Mouse (Mus musculus) ES-E14 (cell line): ENCODE results near the gene Tram2. TPM values are rescaled to one million over a fixed set of nuclear protein-coding genes. Genes with fewer than 3 reads are reported as not detected.

ENCODE experiments used
- DNase-seq: peaks from one replicate; pipeline ENCODE4 v3.0.0-alpha.2; 2013; ENCODE audit warnings: low read depth, low spot score
- H3K27ac ChIP-seq: 2 replicates; pipeline ENCODE4 v1.5.1; 2012; ENCODE audit warnings: low read depth, mild to moderate bottlenecking, low read length, moderate library complexity, mixed read lengths; ENCODE audit not compliant: poor library complexity, insufficient read depth, severe bottlenecking
- H3K36me3 ChIP-seq: 2 replicates; pipeline ENCODE4 v1.6.1; 2012; ENCODE audit warnings: mild to moderate bottlenecking, low read length, moderate library complexity, mixed read lengths; ENCODE audit not compliant: control insufficient read depth, poor library complexity, insufficient read depth, severe bottlenecking
- H3K4me1 ChIP-seq, 2 experiments: fragments of 150-350 bp in 1 of 2; sonication (generic) in 1 of 2; 2 replicates each; pipeline ENCODE4 v1.6.1; 2012; ENCODE audit warnings: low read length in 2 of 2, mild to moderate bottlenecking in 1 of 2, mixed read lengths in 1 of 2; ENCODE audit not compliant: control insufficient read depth in 2 of 2, insufficient read depth in 2 of 2, poor library complexity in 1 of 2
- H3K4me3 ChIP-seq, 2 experiments: fragments of 150-350 bp in 1 of 2; sonication (generic) in 1 of 2; 2 replicates each; pipeline ENCODE4 v1.5.1; 2012; ENCODE audit warnings: low read length in 2 of 2, low read depth in 1 of 2, mild to moderate bottlenecking in 1 of 2, mixed read lengths in 1 of 2; ENCODE audit not compliant: insufficient read depth in 1 of 2, poor library complexity in 1 of 2, severe bottlenecking in 1 of 2
- H3K9ac ChIP-seq: 2 replicates; pipeline ENCODE4 v1.6.1; 2012; ENCODE audit warnings: low read depth, mild to moderate bottlenecking, low read length, mixed read lengths; ENCODE audit not compliant: poor library complexity, insufficient read depth, severe bottlenecking
- H3K9me3 ChIP-seq: fragments of 150-350 bp; sonication (generic); 2 replicates; pipeline ENCODE4 v1.6.1; 2012; ENCODE audit warnings: low read depth, mild to moderate bottlenecking, low read length; ENCODE audit not compliant: control insufficient read depth, insufficient read depth
- CHD2 ChIP-seq: IDR thresholded peaks from 2 replicates; pipeline ENCODE4 v1.6.1; 2014; ENCODE audit warnings: mild to moderate bottlenecking, low read depth, low read length, inconsistent platforms
- HCFC1 ChIP-seq: IDR thresholded peaks from 2 replicates; pipeline ENCODE4 v1.6.1; 2012; ENCODE audit warnings: low read length, inconsistent platforms, borderline replicate concordance; ENCODE audit not compliant: insufficient read depth
- MAFK ChIP-seq: IDR thresholded peaks from 2 replicates; pipeline ENCODE4 v1.6.1; 2014; ENCODE audit warnings: mild to moderate bottlenecking, low read depth, low read length, inconsistent platforms; ENCODE audit not compliant: insufficient read depth
- ZC3H11A ChIP-seq: IDR thresholded peaks from 2 replicates; pipeline ENCODE4 v1.6.1; 2012; ENCODE audit warnings: low read depth, mild to moderate bottlenecking, inconsistent platforms, low read length, borderline replicate concordance
- ZNF384 ChIP-seq: IDR thresholded peaks from 2 replicates; pipeline ENCODE4 v1.6.1; 2012; ENCODE audit warnings: low read depth, low read length, inconsistent platforms
- in situ Hi-C, 2 experiments: fragments of 600-800 bp; cut with MboI; formaldehyde crosslinking; loops; one replicate each; pipeline ENCODE4 v1.15.1; 2025; ENCODE audit warnings: low sequenced_read_pairs in 2 of 2, inconsistent platforms in 1 of 2; ENCODE audit not compliant: unreplicated experiment in 2 of 2
- total RNA-seq: library from RNA; depleted of rRNA; stranded (reverse); fragments of 300-350 nt; gene quantifications from 2 replicates; pipeline ENCODE4 v1.2.3, GENCODE M21; 2012

Tram2 gene
- total RNA-seq, 1 experiment = 5.1 TPM

- Histone ChIP-seq H3K9me3 (no peaks in the 10 kb centered on the region), H3K9ac (no peak overlapping the region), H3K36me3 (no peaks in the 10 kb centered on the region; the same call in 1 of the 2 replicates), H3K27ac (no peak overlapping the region), H3K4me3 (no peak overlapping the region), H3K4me1 (no peaks in the 10 kb centered on the region)
- no peak for DNase-seq
- TF ChIP-seq ZNF384 = no peak
- in situ Hi-C loops = no loop called here
These were observed 81.1 kb downstream of the Tram2 start for GRCm38 (mm10) chr1:20997881-20998389.

GRCm38 (mm10) chr1:20997328-20997689, 81.7 kb downstream of the Tram2 start:
- TF ChIP-seq ZNF384 (no peak), MAFK (no peak), CHD2 (no peak), ZC3H11A (no peak), HCFC1 (no peak)
- Histone ChIP-seq H3K9me3 (no peaks in the 10 kb centered on the region), H3K27ac (no peak overlapping the region), H3K36me3 (no peaks in the 10 kb centered on the region; the same call in 1 of the 2 replicates), H3K4me1 (no peaks in the 10 kb centered on the region), H3K4me3 (no peak overlapping the region), H3K9ac (no peak overlapping the region)
- DNase-seq = no peak
- in situ Hi-C loops = no loop called here

GRCm38 (mm10) chr1:20996603-20997327, 82.3 kb downstream of the Tram2 start:
- Histone ChIP-seq H3K4me3 (no peak overlapping the region), H3K36me3 (no peaks in the 10 kb centered on the region; the same call in 1 of the 2 replicates), H3K9ac (no peak overlapping the region), H3K9me3 (no peaks in the 10 kb centered on the region), H3K4me1 (no peaks in the 10 kb centered on the region), H3K27ac (no peak overlapping the region)
- in situ Hi-C loops = no loop called here
- no peak for DNase-seq
- no peak for TF ChIP-seq ZC3H11A
- TF ChIP-seq MAFK = no peak
- TF ChIP-seq ZNF384 = no peak
- no peak for TF ChIP-seq HCFC1
- no peak for TF ChIP-seq CHD2

- Histone ChIP-seq H3K27ac (no peak overlapping the region), H3K9ac (no peak overlapping the region), H3K36me3 (no peaks in the 10 kb centered on the region), H3K9me3 (no peaks in the 10 kb centered on the region), H3K4me3 (no peak overlapping the region), H3K4me1 (no peaks in the 10 kb centered on the region)
- in situ Hi-C loops = no loop called here
- TF ChIP-seq CHD2 = no peak
- no peak for TF ChIP-seq ZC3H11A
- no peak for TF ChIP-seq MAFK
- no peak for TF ChIP-seq ZNF384
- no peak for TF ChIP-seq HCFC1
- no peak for DNase-seq
These were observed 83.6 kb downstream of the Tram2 start for GRCm38 (mm10) chr1:20995331-20995986.

GRCm38 (mm10) chr1:20994338-20994737, 84.7 kb downstream of the Tram2 start:
- Histone ChIP-seq H3K4me1 (no peaks in the 10 kb centered on the region), H3K4me3 (no peak overlapping the region), H3K9me3 (no peaks in the 10 kb centered on the region), H3K36me3 (no peaks in the 10 kb centered on the region), H3K9ac (no peak overlapping the region), H3K27ac (no peak overlapping the region)
- in situ Hi-C loops = no loop called here
- no peak for DNase-seq
- TF ChIP-seq HCFC1 (no peak), MAFK (no peak), CHD2 (no peak), ZC3H11A (no peak), ZNF384 (no peak)
